Mouse (Mus musculus): ENCODE measurements around the gene Trim33.

Trim33 gene

DNA sequence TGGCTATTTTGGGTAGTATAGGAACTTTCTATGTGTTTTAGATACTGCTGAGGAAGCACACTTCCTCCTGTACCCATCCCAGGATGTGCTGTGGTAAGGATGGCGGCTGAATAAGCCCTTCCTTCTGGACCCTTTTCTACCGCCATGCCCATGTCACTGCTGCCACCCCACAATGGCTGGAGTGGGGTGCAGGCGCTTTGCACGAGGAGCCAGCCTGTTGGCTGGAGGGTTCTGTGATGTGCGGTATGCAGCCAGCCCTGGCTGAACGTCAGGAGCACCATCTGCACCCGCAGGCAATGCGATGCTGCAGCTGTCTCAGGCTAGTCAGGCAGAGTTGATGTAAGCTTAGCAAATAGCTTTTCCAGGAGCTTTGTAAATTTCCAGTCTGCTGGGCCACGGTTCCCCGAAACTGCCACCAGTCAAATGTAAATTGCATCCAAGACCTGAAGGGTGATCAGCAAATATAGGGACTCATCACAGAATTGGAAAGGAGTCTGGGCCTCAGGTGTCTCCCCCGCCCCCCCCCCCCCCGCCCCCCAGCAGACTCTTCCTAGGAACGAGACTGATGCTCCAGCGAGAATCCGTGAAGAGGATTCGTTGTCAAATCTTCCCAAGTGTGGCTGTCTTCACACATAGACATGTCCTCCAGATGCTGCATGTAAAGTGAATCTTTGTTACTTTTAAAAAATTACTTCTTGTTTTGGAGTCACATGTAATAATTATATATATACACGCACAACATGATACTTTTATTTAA lies 122.4 kb downstream of the Trim33 start:
- no peak for DNase-seq

GRCm38 (mm10) chr3:103402212-103402611 lies 123.1 kb downstream of the Trim33 start:
- DNase-seq = no peak

GRCm38 (mm10) chr3:103405135-103405534 lies 126.0 kb downstream of the Trim33 start:
- no peak for DNase-seq

DNA sequence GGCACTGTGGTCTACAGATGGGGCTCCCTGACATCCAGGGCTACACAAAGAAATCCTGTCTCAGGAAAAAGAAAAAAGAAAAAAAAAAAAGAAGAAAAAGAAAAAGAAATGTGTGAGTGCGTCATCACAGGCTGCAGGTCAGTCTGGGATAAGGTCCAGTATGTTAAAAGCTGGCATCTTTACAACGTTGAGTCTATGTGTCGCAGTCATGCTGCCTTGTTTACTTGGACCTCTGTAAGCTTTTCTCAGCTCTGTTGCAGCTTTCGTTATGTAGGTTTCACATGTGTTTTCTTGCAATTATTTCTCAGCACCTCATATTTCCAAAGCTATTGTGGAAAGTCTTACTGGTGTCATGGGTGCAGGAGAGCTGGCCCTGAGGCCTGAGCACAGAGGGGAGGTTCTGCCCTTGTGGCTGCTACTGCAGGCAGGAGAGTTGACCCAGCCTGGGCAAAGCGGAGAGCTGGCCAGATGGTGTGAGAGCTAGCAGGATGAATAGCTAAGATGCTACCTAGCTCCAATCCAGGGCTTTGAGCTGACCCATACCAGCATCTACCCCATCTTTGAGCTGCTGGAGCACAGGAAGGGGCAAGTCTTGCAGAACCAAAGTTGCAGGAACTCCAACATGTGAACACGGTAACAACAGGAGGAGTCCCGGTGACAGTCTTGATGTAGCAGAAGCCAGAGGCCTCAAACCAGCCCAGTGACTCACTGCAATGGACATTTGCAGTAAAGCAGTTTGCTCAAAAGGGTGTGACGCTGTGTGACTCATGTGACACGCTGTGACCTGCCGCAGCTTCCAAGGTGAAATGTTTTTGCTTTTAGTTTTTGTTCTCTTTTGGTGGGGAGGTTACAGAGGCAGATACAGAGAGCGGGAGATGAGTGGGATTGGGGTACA lies 127.0 kb downstream of the Trim33 start:
- no peak for DNase-seq
